Mouse (Mus musculus) splenic B cell, adult 2 months (primary cell): Measurements from ENCODE around the gene Snx29.
"Not testable (repeated sequence)": the region's sequence is repeated elsewhere in the genome, so short reads cannot be mapped to it uniquely, and the experiment has no call there.

Experiments used
- DNase-seq: peaks from one replicate; pipeline ENCODE4 v3.0.0-alpha.2; 2011; ENCODE audit warnings: low read depth, low spot score
- H3K27me3 ChIP-seq: 2 replicates; pipeline ENCODE4 v1.6.1; 2012; ENCODE audit warnings: mild to moderate bottlenecking, low read length, moderate library complexity, mixed read lengths; ENCODE audit not compliant: control insufficient read depth, poor library complexity, insufficient read depth, severe bottlenecking
- H3K36me3 ChIP-seq: 2 replicates; pipeline ENCODE4 v1.6.1; 2012; ENCODE audit warnings: mild to moderate bottlenecking, low read length, moderate library complexity, mixed read lengths; ENCODE audit not compliant: control insufficient read depth, poor library complexity, insufficient read depth, severe bottlenecking

Snx29 gene

GRCm38 (mm10) chr16:11567594-11567993, 244.9 kb downstream of the Snx29 start:
- DNase-seq = no peak
- Histone ChIP-seq H3K27me3 (no peaks in the 10 kb centered on the region), H3K36me3 (no peaks in the 10 kb centered on the region; the same call in 1 of the 2 replicates)

GRCm38 (mm10) chr16:11568095-11568494, 245.4 kb downstream of the Snx29 start:
- H3K27me3 ChIP-seq = no peaks in the 10 kb centered on the region
- no peak for DNase-seq
- no peaks in the 10 kb centered on the region; the same call in 1 of the 2 replicates for H3K36me3 ChIP-seq

GRCm38 (mm10) chr16:11568601-11569000, 245.9 kb downstream of the Snx29 start:
- Histone ChIP-seq H3K36me3 (no peaks in the 10 kb centered on the region; the same call in 1 of the 2 replicates), H3K27me3 (no peaks in the 10 kb centered on the region)
- DNase-seq = no peak

GRCm38 (mm10) chr16:11569127-11569526, 246.4 kb downstream of the Snx29 start:
- no peaks in the 10 kb centered on the region; the same call in 1 of the 2 replicates for H3K36me3 ChIP-seq
- DNase-seq = no peak
- no peaks in the 10 kb centered on the region for H3K27me3 ChIP-seq

- DNase-seq = no peak
Observed at GRCm38 (mm10) chr16:11570072-11570471, 247.4 kb downstream of the Snx29 start.

GRCm38 (mm10) chr16:11574517-11574916, 251.8 kb downstream of the Snx29 start:
- no peak for DNase-seq
- Histone ChIP-seq H3K36me3 (peaks cover 1% of the 10 kb centered on the region; the same call in 1 of the 2 replicates), H3K27me3 (no peaks in the 10 kb centered on the region)

More at GRCm38 (mm10) chr16:11570072-11570471, 247.4 kb downstream of the Snx29 start:
- Histone ChIP-seq H3K36me3 (peaks cover 1% of the 10 kb centered on the region; the same call in 1 of the 2 replicates), H3K27me3 (no peaks in the 10 kb centered on the region)

- not testable (repeated sequence) for H3K27me3 ChIP-seq, DNase-seq, H3K36me3 ChIP-seq
Observed at GRCm38 (mm10) chr16:11575733-11576132, 253.0 kb downstream of the Snx29 start.

GRCm38 (mm10) chr16:11577541-11578255, 255.0 kb downstream of the Snx29 start:
- Histone ChIP-seq H3K27me3 (no peaks in the 10 kb centered on the region), H3K36me3 (peaks cover 1% of the 10 kb centered on the region)
- peak; percentile 48 for DNase-seq

GRCm38 (mm10) chr16:11579676-11580098, 257.0 kb downstream of the Snx29 start:
- DNase-seq = peak; percentile 62
- H3K36me3 ChIP-seq = peaks cover 1% of the 10 kb centered on the region; the same call in 1 of the 2 replicates

GRCm38 (mm10) chr16:11583941-11584639, 261.4 kb downstream of the Snx29 start:
- no peak for DNase-seq
- Histone ChIP-seq H3K36me3 (no peaks in the 10 kb centered on the region; the same call in none of the 2 replicates), H3K27me3 (no peaks in the 10 kb centered on the region)

More at GRCm38 (mm10) chr16:11579676-11580098, 257.0 kb downstream of the Snx29 start:
- no peaks in the 10 kb centered on the region for H3K27me3 ChIP-seq

GRCm38 (mm10) chr16:11588689-11589088, 266.0 kb downstream of the Snx29 start:
- no peak for DNase-seq
- peaks cover 3% of the 10 kb centered on the region; the same call in 1 of the 2 replicates for H3K36me3 ChIP-seq
- H3K27me3 ChIP-seq = no peaks in the 10 kb centered on the region

GRCm38 (mm10) chr16:11589336-11589735, 266.6 kb downstream of the Snx29 start:
- Histone ChIP-seq H3K36me3 (peaks cover 3% of the 10 kb centered on the region; the same call in 1 of the 2 replicates), H3K27me3 (no peaks in the 10 kb centered on the region)
- no peak for DNase-seq

GRCm38 (mm10) chr16:11589782-11590695, 267.3 kb downstream of the Snx29 start:
- no peak for DNase-seq
- no peaks in the 10 kb centered on the region for H3K27me3 ChIP-seq

GRCm38 (mm10) chr16:11596599-11596998, 273.9 kb downstream of the Snx29 start:
- DNase-seq = no peak
- Histone ChIP-seq H3K27me3 (no peaks in the 10 kb centered on the region), H3K36me3 (peaks cover 2% of the 10 kb centered on the region; the same call in 1 of the 2 replicates)

More at GRCm38 (mm10) chr16:11589782-11590695, 267.3 kb downstream of the Snx29 start:
- H3K36me3 ChIP-seq = peaks cover 3% of the 10 kb centered on the region; the same call in 1 of the 2 replicates
